9 mouse cellular contexts compared by ENCODE assay signal in the genomic region with DNA sequence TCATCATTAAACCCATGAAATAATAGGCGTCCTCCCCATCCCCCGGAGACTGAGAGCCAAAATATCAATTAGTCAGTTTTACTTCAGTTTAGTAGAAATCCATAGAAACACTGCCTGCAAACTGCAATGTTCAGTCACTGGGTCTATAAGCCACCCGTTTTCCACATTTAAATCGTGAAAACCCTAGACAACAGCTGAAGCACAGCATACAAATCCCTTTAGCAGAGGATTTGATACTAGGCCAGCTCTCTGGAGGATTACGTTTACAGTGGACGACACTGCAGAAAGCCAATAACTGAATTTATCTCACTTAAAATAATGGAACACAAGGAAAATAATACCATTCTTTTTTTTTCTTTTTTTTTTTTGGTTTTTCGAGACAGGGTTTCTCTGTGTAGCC. TPM values are rescaled to one million over a fixed set of nuclear protein-coding genes. Genes with fewer than 3 reads are reported as not detected.
DNase-seq lines count a peak whose midpoint lies in the region; ATAC-seq and TF ChIP-seq lines count a peak whose summit lies in the region.
"Had no signal": no experiment of that assay in that cellular context is flagged by ENCODE, and none has a peak within 500 bp of the region (broad histone marks: within the 10 kb centered on the region; RNA-seq: fewer than 3 reads in every experiment).

No protein-coding gene starts in this region.

- no peaks in the 10 kb centered on the region for H3K9me3 ChIP-seq in lung, postnatal 0 days (ENCODE audit: low read length)
- no peaks in the 10 kb centered on the region for H3K9me3 ChIP-seq in embryonic facial prominence, embryonic 14.5 days (ENCODE audit: control insufficient read depth, low read length)
- H3K9me3 ChIP-seq in limb, embryonic 12.5 days, result no peaks in the 10 kb centered on the region

- peak overlapping the region; percentile 61 for H3K4me3 ChIP-seq in lung, postnatal 0 days (ENCODE audit: low read depth, low read length)
- no peak overlapping the region for H3K4me3 ChIP-seq in lung, adult 2 months (replicated peaks; ENCODE audit: extremely low read depth, low read depth, low read length)
- H3K4me3 ChIP-seq in embryonic facial prominence, embryonic 14.5 days (ENCODE audit: low read depth, low read length), result peak overlapping the region; percentile 73
- H3K4me3 ChIP-seq in limb, embryonic 12.5 days (replicated peaks), result peak overlapping the region; percentile 76

- ATAC-seq in lung, postnatal 0 days, result no peak
- ATAC-seq in embryonic facial prominence, embryonic 14.5 days (ENCODE audit: low read depth), result no peak
- ATAC-seq in limb, embryonic 12.5 days (ENCODE audit: insufficient number of reproducible peaks, insufficient read depth, low FRiP score, low TSS enrichment, low read depth), result no peak

- no peak for TF ChIP-seq EP300 in lung, postnatal 0 days (IDR thresholded peaks at IDR 0.05)

- no peaks in the 10 kb centered on the region for H3K27me3 ChIP-seq in lung, postnatal 0 days (replicated peaks; ENCODE audit: insufficient read depth, low read length)
- H3K27me3 ChIP-seq in embryonic facial prominence, embryonic 14.5 days (replicated peaks; ENCODE audit: control insufficient read depth, insufficient read depth, low read length), result no peaks in the 10 kb centered on the region
- H3K27me3 ChIP-seq in limb, embryonic 12.5 days, result no peaks in the 10 kb centered on the region

- no peak for DNase-seq in lung, postnatal 0 days (ENCODE audit: low spot score)
- no peak for DNase-seq in lung, adult 2 months
- peak; percentile 66 for DNase-seq in embryonic facial prominence, embryonic 14.5 days (ENCODE audit: low spot score)
- DNase-seq in retina, postnatal 7 days (ENCODE audit: low read depth, low spot score), result peak; percentile 43
- no peak for DNase-seq in left cerebral cortex, postnatal 36 days (ENCODE audit: low spot score in 2 of 2)
- no peak for DNase-seq in layer of hippocampus, adult 9-10 months (ENCODE audit: low spot score)
- DNase-seq in layer of hippocampus, adult 9-11 months, result no peak
- DNase-seq: adrenal gland, postnatal 14 days had no signal

- 12% methylated on average over 7 of the region's 7 CpGs for WGBS in lung, postnatal 0 days
- WGBS in lung, adult 2 months, result 11% methylated on average over 7 of the region's 7 CpGs
- WGBS in embryonic facial prominence, embryonic 14.5 days, result 23% methylated on average over 7 of the region's 7 CpGs
- WGBS in limb, embryonic 12.5 days, result 41% methylated on average over 7 of the region's 7 CpGs

- H3K9ac ChIP-seq in lung, postnatal 0 days (replicated peaks; ENCODE audit: low read depth), result no peak overlapping the region
- peak overlapping the region; percentile 80 for H3K9ac ChIP-seq in embryonic facial prominence, embryonic 14.5 days (ENCODE audit: low read depth, low read length)
- peak overlapping the region; percentile 85 for H3K9ac ChIP-seq in limb, embryonic 12.5 days (replicated peaks)

- TF ChIP-seq POLR2A in lung, adult 2 months (IDR thresholded peaks at IDR 0.05; ENCODE audit: borderline replicate concordance, extremely low read depth, low read depth, low read length), result no peak

- peak overlapping the region; percentile 72 for H3K4me2 ChIP-seq in lung, postnatal 0 days (replicated peaks; ENCODE audit: low read depth, low read length)
- peak overlapping the region; percentile 89 for H3K4me2 ChIP-seq in embryonic facial prominence, embryonic 14.5 days (ENCODE audit: low read depth, low read length)
- H3K4me2 ChIP-seq in limb, embryonic 12.5 days, result peak overlapping the region; percentile 76

- peaks cover 14% of the 10 kb centered on the region; the same call in 1 of the 2 replicates for H3K36me3 ChIP-seq in lung, postnatal 0 days (ENCODE audit: insufficient read depth, low read length)
- H3K36me3 ChIP-seq in embryonic facial prominence, embryonic 14.5 days (ENCODE audit: control insufficient read depth, insufficient read depth, low read length), result peaks cover 32% of the 10 kb centered on the region
- H3K36me3 ChIP-seq in limb, embryonic 12.5 days, result peaks cover 32% of the 10 kb centered on the region

- peaks cover 14% of the 10 kb centered on the region for H3K4me1 ChIP-seq in lung, postnatal 0 days (ENCODE audit: insufficient read depth, low read depth, low read length)
- H3K4me1 ChIP-seq in lung, adult 2 months (ENCODE audit: control insufficient read depth, insufficient read depth, low read length), result peaks cover 9% of the 10 kb centered on the region
- H3K4me1 ChIP-seq in embryonic facial prominence, embryonic 14.5 days (ENCODE audit: control insufficient read depth, insufficient read depth, low read length), result peaks cover 16% of the 10 kb centered on the region
- H3K4me1 ChIP-seq in limb, embryonic 12.5 days (replicated peaks), result peaks cover 30% of the 10 kb centered on the region

- intact Hi-C loops in left cerebral cortex, postnatal 36 days (cut with DNase I), result no loop called here

- no peak overlapping the region for H3K27ac ChIP-seq in lung, postnatal 0 days (ENCODE audit: low read length)
- no peak overlapping the region for H3K27ac ChIP-seq in embryonic facial prominence, embryonic 14.5 days (replicated peaks; ENCODE audit: low read depth, low read length)
- no peak overlapping the region for H3K27ac ChIP-seq in limb, embryonic 12.5 days

- no peak for TF ChIP-seq CTCF in lung, postnatal 0 days (IDR thresholded peaks at IDR 0.05)
- TF ChIP-seq CTCF in lung, adult 2 months (IDR thresholded peaks at IDR 0.05; ENCODE audit: insufficient read depth, low read length), result no peak

RNA-seq across cellular contexts. Expression of a gene that starts 1.6 kb away (rescaled TPM):
- 96.7 and 102 TPM in 2 replicates for polyA plus RNA-seq in lung, postnatal 0 days (2015; fragmentation: Nextera tagmentation; extraction: Ambion mirVana)
- polyA plus RNA-seq in lung, adult 2 months (2012; rRNA removed), result 8.7 and 16.0 TPM in 2 replicates
- 99.5 and 106 TPM in 2 replicates for polyA plus RNA-seq in embryonic facial prominence, embryonic 14.5 days (2014; fragmentation: Nextera tagmentation; extraction: Ambion mirVana)
- 163 and 175 TPM in 2 replicates for polyA plus RNA-seq in limb, embryonic 12.5 days (2016; fragmentation: Nextera tagmentation; extraction: Ambion mirVana)
- total RNA-seq in left cerebral cortex, postnatal 36 days (2021), result 10 to 100 TPM; 69.7 to 86.1 TPM

RNA-seq across cellular contexts. Expression of a gene that starts 1.9 kb away (rescaled TPM):
- polyA plus RNA-seq in lung, postnatal 0 days (2015; fragmentation: Nextera tagmentation; extraction: Ambion mirVana), result 0.92 and 2.9 TPM in 2 replicates
- 0.34 and 1.3 TPM in 2 replicates for polyA plus RNA-seq in lung, adult 2 months (2012; rRNA removed)
- 24.1 and 26.0 TPM in 2 replicates for polyA plus RNA-seq in embryonic facial prominence, embryonic 14.5 days (2014; fragmentation: Nextera tagmentation; extraction: Ambion mirVana)
- 48.1 and 51.5 TPM in 2 replicates for polyA plus RNA-seq in limb, embryonic 12.5 days (2016; fragmentation: Nextera tagmentation; extraction: Ambion mirVana)
- 1 to 10 TPM in 1 of 2 experiments, under 1 TPM in 1; 0.84 to 1.2 TPM for total RNA-seq in left cerebral cortex, postnatal 36 days (2021)

RNA-seq across cellular contexts. Expression of a gene that starts 26.7 kb away (rescaled TPM):
- 31.6 and 37.7 TPM in 2 replicates for polyA plus RNA-seq in lung, postnatal 0 days (2015; fragmentation: Nextera tagmentation; extraction: Ambion mirVana)
- polyA plus RNA-seq in lung, adult 2 months (2012; rRNA removed), result 26.8 and 29.5 TPM in 2 replicates
- 64.8 and 68.3 TPM in 2 replicates for polyA plus RNA-seq in embryonic facial prominence, embryonic 14.5 days (2014; fragmentation: Nextera tagmentation; extraction: Ambion mirVana)
- polyA plus RNA-seq in limb, embryonic 12.5 days (2016; fragmentation: Nextera tagmentation; extraction: Ambion mirVana), result 104 and 105 TPM in 2 replicates
- 10 to 100 TPM; 39.5 to 49.0 TPM for total RNA-seq in left cerebral cortex, postnatal 36 days (2021)

Comparison
In these comparisons a context has a peak if more than half of its experiments do, and no peak if none do; other contexts are left out.
1. DNase-seq: peak in embryonic facial prominence, embryonic 14.5 days (single experiment) and retina, postnatal 7 days (single experiment); none in lung, postnatal 0 days (single experiment), lung, adult 2 months (single experiment), left cerebral cortex, postnatal 36 days (0 of 2), layer of hippocampus, adult 9-10 months (single experiment) and layer of hippocampus, adult 9-11 months (single experiment).
2. Peak in every context shown above with its lines, with median percentiles within 50 percentile points of each other: H3K4me2 ChIP-seq.